Mouse (Mus musculus) intestine, postnatal 0 days (tissue): Measurements from ENCODE around the gene Cnn2. TPM values are rescaled to one million over a fixed set of nuclear protein-coding genes. Genes with fewer than 3 reads are reported as not detected.

Experiments used
- ATAC-seq: fragments of 200-750 bp; cut with Nextera tagmentation; 2 replicates; pipeline ENCODE4 v1.8.0; 2017; ENCODE audit warnings: mild to moderate bottlenecking, moderate TSS enrichment, moderate library complexity
- H3K27ac ChIP-seq: fragments of 300-500 bp; sonication (generic); 2 replicates; pipeline ENCODE4 v1.5.1; 2014; ENCODE audit warnings: mild to moderate bottlenecking, low read depth, low read length, moderate library complexity
- H3K27me3 ChIP-seq: fragments of 300-500 bp; sonication (generic); replicated peaks from 2 replicates; pipeline ENCODE4 v1.6.1; 2014; ENCODE audit warnings: low read length, mixed read lengths; ENCODE audit not compliant: control insufficient read depth, insufficient read depth
- H3K36me3 ChIP-seq: fragments of 300-500 bp; sonication (generic); 2 replicates; pipeline ENCODE4 v1.6.1; 2014; ENCODE audit warnings: mild to moderate bottlenecking, moderate library complexity; ENCODE audit not compliant: control insufficient read depth, insufficient read depth
- H3K4me1 ChIP-seq: fragments of 300-500 bp; sonication (generic); replicated peaks from 2 replicates; pipeline ENCODE4 v1.6.1; 2014; ENCODE audit warnings: antibody characterized with exemption, low read length, mixed read lengths; ENCODE audit not compliant: control insufficient read depth, insufficient read depth
- H3K4me2 ChIP-seq: fragments of 300-500 bp; sonication (generic); replicated peaks from 2 replicates; pipeline ENCODE4 v1.6.1; 2014; ENCODE audit warnings: low read depth, mild to moderate bottlenecking, moderate library complexity
- H3K4me3 ChIP-seq: fragments of 300-500 bp; sonication (generic); 2 replicates; pipeline ENCODE4 v1.5.1; 2014; ENCODE audit warnings: low read depth, low read length
- H3K9ac ChIP-seq: fragments of 300-500 bp; sonication (generic); 2 replicates; pipeline ENCODE4 v1.6.1; 2014; ENCODE audit warnings: mild to moderate bottlenecking, low read depth, low read length
- H3K9me3 ChIP-seq: fragments of 300-500 bp; sonication (generic); 2 replicates; pipeline ENCODE4 v1.6.1; 2016; ENCODE audit warnings: mixed run types; ENCODE audit not compliant: control insufficient read depth
- CTCF ChIP-seq: sonication (generic); IDR thresholded peaks from 2 replicates; pipeline ENCODE4 v1.5.1; 2016; ENCODE audit warnings: low read depth, mild to moderate bottlenecking, control low read depth, antibody characterized with exemption, moderate library complexity
- WGBS: fragments of 180-500 bp; shearing (Covaris S2); extraction: QIAGEN DNeasy Blood & Tissue Kit; methylation state at CpG from one replicate; pipeline ENCODE4 v1.1.7; 2014; 5-methylcytosine and 5-hydroxymethylcytosine counted together
- polyA plus RNA-seq: library from polyadenylated mRNA; unstranded; fragments of >200 nt; fragmentation: Nextera tagmentation; extraction: Ambion mirVana; gene quantifications from 2 replicates; pipeline ENCODE4 v1.2.1, GENCODE M21; 2015

The Cnn2 gene
- polyA plus RNA-seq, 1 experiment from 2014 or later = 109 TPM

- Histone ChIP-seq H3K27ac (no peak overlapping the region), H3K36me3 (peaks cover 38% of the 10 kb centered on the region; the same call in 1 of the 2 replicates), H3K9me3 (no peaks in the 10 kb centered on the region), H3K27me3 (peaks cover 11% of the 10 kb centered on the region; the same call in 1 of the 2 replicates), H3K4me2 (no peak overlapping the region), H3K4me3 (no peak overlapping the region), H3K4me1 (no peaks in the 10 kb centered on the region), H3K9ac (no peak overlapping the region)
- TF ChIP-seq CTCF = no peak
- ATAC-seq = no peak
- WGBS = 92% methylated on average over 6 of the region's 6 CpGs
Measured at GRCm38 (mm10) chr10:80011740-80012139, 23.4 kb downstream of the Cnn2 start.

GRCm38 (mm10) chr10:80013609-80014008 is 25.2 kb downstream of the Cnn2 start:
- no peak for ATAC-seq
- Histone ChIP-seq H3K9me3 (no peaks in the 10 kb centered on the region), H3K27ac (no peak overlapping the region), H3K4me3 (no peak overlapping the region), H3K27me3 (peaks cover 11% of the 10 kb centered on the region; the same call in 1 of the 2 replicates), H3K4me1 (no peaks in the 10 kb centered on the region), H3K36me3 (peaks cover 27% of the 10 kb centered on the region; the same call in 1 of the 2 replicates), H3K9ac (no peak overlapping the region), H3K4me2 (no peak overlapping the region)
- 63% methylated on average over 25 of the region's 25 CpGs for WGBS
- no peak for TF ChIP-seq CTCF

GRCm38 (mm10) chr10:80014484-80015290 is 26.3 kb downstream of the Cnn2 start:
- peaks cover 23% of the 10 kb centered on the region; the same call in 1 of the 2 replicates for H3K36me3 ChIP-seq
- TF ChIP-seq CTCF = peak; percentile 61
- H3K9me3 ChIP-seq = no peaks in the 10 kb centered on the region
- H3K27me3 ChIP-seq = peaks cover 13% of the 10 kb centered on the region; the same call in 1 of the 2 replicates
- H3K4me3 ChIP-seq = no peak overlapping the region
- H3K27ac ChIP-seq = no peak overlapping the region
- no peak overlapping the region for H3K4me2 ChIP-seq
- 30% methylated on average over 28 of the region's 28 CpGs for WGBS
- ATAC-seq = peak; percentile 34
- no peak overlapping the region for H3K9ac ChIP-seq
- H3K4me1 ChIP-seq = no peaks in the 10 kb centered on the region

GRCm38 (mm10) chr10:80015583-80015982 is 27.2 kb downstream of the Cnn2 start:
- Histone ChIP-seq H3K27me3 (peaks cover 13% of the 10 kb centered on the region; the same call in 1 of the 2 replicates), H3K4me1 (no peaks in the 10 kb centered on the region), H3K4me3 (no peak overlapping the region), H3K4me2 (no peak overlapping the region), H3K36me3 (peaks cover 19% of the 10 kb centered on the region; the same call in 1 of the 2 replicates), H3K27ac (no peak overlapping the region), H3K9me3 (no peaks in the 10 kb centered on the region), H3K9ac (no peak overlapping the region)
- no peak for TF ChIP-seq CTCF
- 83% methylated on average over 10 of the region's 10 CpGs for WGBS
- ATAC-seq = no peak

GRCm38 (mm10) chr10:80016511-80016910 is 28.1 kb downstream of the Cnn2 start, which contains the start of gene Arhgap45:
Gene Arhgap45 (plus strand): TSS chr10:80016653.
- Histone ChIP-seq H3K4me2 (no peak within 1 kb of the TSS), H3K9me3 (no peaks in the 10 kb centered on the region), H3K27ac (no peak within 1 kb of the TSS), H3K9ac (no peak within 1 kb of the TSS), H3K4me1 (no peaks in the 10 kb centered on the region), H3K36me3 (peaks cover 13% of the 10 kb centered on the region; the same call in 1 of the 2 replicates), H3K27me3 (peaks cover 13% of the 10 kb centered on the region; the same call in 1 of the 2 replicates), H3K4me3 (peak within 1 kb of the TSS; percentile 12; the same call in 1 of the 2 replicates)
- WGBS = 76% methylated on average over 11 of the region's 11 CpGs
- TF ChIP-seq CTCF = no peak
- ATAC-seq = no peak

GRCm38 (mm10) chr10:80016931-80017330 is 28.5 kb downstream of the Cnn2 start:
- no peak overlapping the region for H3K4me2 ChIP-seq

More at GRCm38 (mm10) chr10:80016931-80017330, 28.5 kb downstream of the Cnn2 start:
- peak overlapping the region; percentile 12; the same call in 1 of the 2 replicates for H3K4me3 ChIP-seq
- H3K9ac ChIP-seq = no peak overlapping the region
- H3K9me3 ChIP-seq = no peaks in the 10 kb centered on the region
- peaks cover 13% of the 10 kb centered on the region; the same call in 1 of the 2 replicates for H3K27me3 ChIP-seq
- no peak overlapping the region for H3K27ac ChIP-seq
- ATAC-seq = no peak
- H3K36me3 ChIP-seq = peaks cover 9% of the 10 kb centered on the region; the same call in 1 of the 2 replicates
- 92% methylated on average over 10 of the region's 10 CpGs for WGBS
- no peak for TF ChIP-seq CTCF
- no peaks in the 10 kb centered on the region for H3K4me1 ChIP-seq
